Mouse (Mus musculus) limb, embryonic 11.5 days (tissue): ENCODE results near the gene Ubash3b. TPM values are rescaled to one million over a fixed set of nuclear protein-coding genes. Genes with fewer than 3 reads are reported as not detected.

Experiments used
- ATAC-seq: fragments of 200-750 bp; cut with Nextera tagmentation; 2 replicates; pipeline ENCODE4 v1.8.0; 2017; ENCODE audit warnings: low read depth; ENCODE audit not compliant: insufficient number of reproducible peaks, low FRiP score, low TSS enrichment
- DNase-seq: peaks from one replicate; pipeline ENCODE4 v3.0.0-alpha.2; 2015; ENCODE audit warnings: low spot score
- H3K27ac ChIP-seq: fragments of 300-500 bp; sonication (generic); replicated peaks from 2 replicates; pipeline ENCODE4 v1.5.1; 2014; ENCODE audit warnings: low read depth, mild to moderate bottlenecking, low read length
- H3K27me3 ChIP-seq: fragments of 300-500 bp; sonication (generic); 2 replicates; pipeline ENCODE4 v1.6.1; 2014; ENCODE audit warnings: mild to moderate bottlenecking, low read length, mixed read lengths; ENCODE audit not compliant: control insufficient read depth, insufficient read depth
- H3K36me3 ChIP-seq: fragments of 300-500 bp; sonication (generic); 2 replicates; pipeline ENCODE4 v1.6.1; 2014; ENCODE audit warnings: mild to moderate bottlenecking, low read length, moderate library complexity, mixed read lengths; ENCODE audit not compliant: control insufficient read depth, insufficient read depth
- H3K4me1 ChIP-seq: fragments of 300-500 bp; sonication (generic); 2 replicates; pipeline ENCODE4 v1.6.1; 2014; ENCODE audit warnings: low read length, mixed read lengths; ENCODE audit not compliant: control insufficient read depth, insufficient read depth
- H3K4me2 ChIP-seq: fragments of 300-500 bp; sonication (generic); 2 replicates; pipeline ENCODE4 v1.6.1; 2014; ENCODE audit warnings: low read depth, mild to moderate bottlenecking, moderate library complexity; ENCODE audit not compliant: severe bottlenecking
- H3K4me3 ChIP-seq: fragments of 300-500 bp; sonication (generic); 2 replicates; pipeline ENCODE4 v1.5.1; 2014; ENCODE audit warnings: low read depth, low read length
- H3K9ac ChIP-seq: fragments of 300-500 bp; sonication (generic); 2 replicates; pipeline ENCODE4 v1.6.1; 2014; ENCODE audit warnings: mild to moderate bottlenecking, low read length
- H3K9me3 ChIP-seq: fragments of 300-500 bp; sonication (generic); 2 replicates; pipeline ENCODE4 v1.6.1; 2016; ENCODE audit warnings: low read length; ENCODE audit not compliant: control insufficient read depth
- WGBS: fragments of 180-500 bp; shearing (Covaris S2); extraction: QIAGEN DNeasy Blood & Tissue Kit; methylation state at CpG from one replicate; pipeline ENCODE4 v1.1.7; 2014; 5-methylcytosine and 5-hydroxymethylcytosine counted together
- polyA plus RNA-seq: library from polyadenylated mRNA; unstranded; fragments of >200 nt; fragmentation: Nextera tagmentation; extraction: Ambion mirVana; gene quantifications from 2 replicates; pipeline ENCODE4 v1.2.1, GENCODE M21; 2014

The Ubash3b gene
- polyA plus RNA-seq, 1 experiment from 2014 or later, result 8.2 TPM

DNA sequence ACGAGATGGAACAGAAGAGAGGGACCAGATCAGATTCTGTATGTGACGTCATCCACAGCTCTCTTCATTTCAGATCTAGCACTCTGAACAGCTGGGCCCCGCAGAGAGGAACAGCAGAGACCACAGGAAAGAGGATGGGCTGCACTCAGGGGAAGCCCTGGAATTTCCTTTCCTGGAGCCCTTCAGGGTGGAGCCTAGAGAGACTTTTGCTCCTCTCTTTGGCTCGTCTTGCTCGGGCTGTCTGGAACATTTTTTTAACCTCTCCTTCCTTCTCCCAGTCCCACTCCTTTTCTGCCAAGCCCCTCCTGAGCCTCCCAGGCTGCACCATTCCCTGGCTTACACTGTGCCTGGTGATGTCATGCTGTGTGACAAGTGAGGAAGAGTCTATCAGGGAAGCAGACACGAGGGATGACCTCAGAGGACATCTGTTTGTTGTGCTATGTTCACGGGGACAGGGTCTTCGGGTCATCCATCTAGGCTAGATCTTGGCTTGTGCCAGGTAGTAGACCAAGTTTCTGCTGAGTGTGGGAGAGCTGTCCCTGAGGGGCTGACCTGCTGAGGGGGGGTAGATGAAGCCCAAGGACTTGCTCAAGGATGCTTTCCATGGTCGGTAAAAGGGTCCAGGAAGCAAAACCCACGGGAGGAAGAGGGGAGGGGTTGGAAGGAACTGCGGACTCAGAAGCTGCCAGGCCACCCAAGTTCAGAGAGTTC lies 77.2 kb downstream of the Ubash3b start:
- H3K4me1 ChIP-seq, result peaks cover 10% of the 10 kb centered on the region
- 48% methylated on average over 11 of the region's 11 CpGs for WGBS

DNA sequence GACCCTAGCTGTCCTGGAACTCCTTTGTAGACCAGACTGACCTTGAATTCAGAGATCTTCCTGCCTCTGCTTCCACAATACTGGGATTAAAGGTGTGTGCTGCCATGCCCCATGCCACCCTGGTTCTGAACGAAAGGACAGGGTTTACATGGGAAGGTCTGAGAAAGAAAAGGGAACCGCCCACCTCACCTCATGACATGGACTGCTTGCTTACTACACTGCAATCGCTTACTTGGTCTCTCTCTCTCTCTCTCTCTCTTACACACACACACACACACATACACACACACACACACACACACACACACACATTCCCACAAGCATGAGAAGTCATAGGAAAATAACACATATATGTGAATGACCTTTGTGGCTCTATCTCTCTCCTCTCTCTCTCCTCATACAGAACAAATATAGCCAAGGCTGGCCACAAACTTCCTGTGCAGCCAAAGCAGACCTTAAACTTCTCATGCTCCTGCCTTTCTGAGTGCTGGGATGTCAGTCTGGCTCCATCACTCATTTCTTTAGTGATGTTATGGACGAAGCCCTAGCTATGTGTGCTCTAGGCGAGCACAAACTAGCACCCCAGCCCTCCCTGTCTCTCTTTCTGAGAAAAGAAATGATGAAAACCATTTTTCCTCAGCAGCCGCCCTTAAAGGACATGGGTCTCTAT lies 78.0 kb downstream of the Ubash3b start:
- no peak for DNase-seq
- Histone ChIP-seq H3K9ac (no peak overlapping the region), H3K36me3 (no peaks in the 10 kb centered on the region), H3K9me3 (no peaks in the 10 kb centered on the region), H3K4me1 (peaks cover 10% of the 10 kb centered on the region), H3K27me3 (no peaks in the 10 kb centered on the region), H3K4me2 (no peak overlapping the region), H3K4me3 (no peak overlapping the region), H3K27ac (no peak overlapping the region)
- ATAC-seq, result no peak
- 85% methylated on average over 6 of the region's 6 CpGs for WGBS

More for the DNA sequence above, 77.2 kb downstream of the Ubash3b start:
- Histone ChIP-seq H3K9me3 (no peaks in the 10 kb centered on the region), H3K27ac (no peak overlapping the region), H3K4me2 (no peak overlapping the region), H3K27me3 (no peaks in the 10 kb centered on the region), H3K36me3 (no peaks in the 10 kb centered on the region), H3K9ac (no peak overlapping the region), H3K4me3 (no peak overlapping the region)
- no peak for ATAC-seq
- no peak for DNase-seq

DNA sequence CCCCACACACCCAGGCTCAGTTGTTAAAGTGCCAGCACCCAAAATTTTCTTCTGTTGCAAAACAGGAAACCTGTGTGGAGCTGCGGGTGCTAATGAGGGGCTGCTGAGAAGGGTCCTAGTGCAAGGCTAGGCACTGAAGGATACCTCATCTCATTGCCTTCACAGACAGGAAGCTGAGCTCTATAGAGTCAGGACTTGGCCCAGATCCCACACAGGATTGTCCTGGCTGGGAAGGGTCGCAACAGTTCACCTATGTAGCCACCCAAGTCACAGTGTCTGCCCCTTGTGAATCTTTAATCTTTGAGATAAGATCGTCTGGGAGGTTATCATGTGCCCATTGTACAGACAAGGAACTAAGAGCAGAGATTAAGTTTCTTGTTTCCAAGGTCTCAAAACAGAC lies 78.6 kb downstream of the Ubash3b start:
- Histone ChIP-seq H3K9ac (no peak overlapping the region), H3K4me3 (no peak overlapping the region), H3K9me3 (no peaks in the 10 kb centered on the region), H3K4me1 (peaks cover 10% of the 10 kb centered on the region), H3K4me2 (no peak overlapping the region), H3K36me3 (no peaks in the 10 kb centered on the region), H3K27ac (no peak overlapping the region), H3K27me3 (no peaks in the 10 kb centered on the region)
- WGBS, result 84% methylated on average over 3 of the region's 3 CpGs
- DNase-seq, result no peak
- ATAC-seq, result no peak

- H3K27ac ChIP-seq, result no peak overlapping the region
- H3K27me3 ChIP-seq, result no peaks in the 10 kb centered on the region
- no peak overlapping the region for H3K4me3 ChIP-seq
- no peak overlapping the region for H3K4me2 ChIP-seq
- ATAC-seq, result no peak
- 86% methylated on average over 5 of the region's 5 CpGs for WGBS
- H3K9ac ChIP-seq, result no peak overlapping the region
- H3K4me1 ChIP-seq, result peaks cover 15% of the 10 kb centered on the region
- DNase-seq, result no peak
- H3K9me3 ChIP-seq, result no peaks in the 10 kb centered on the region
- H3K36me3 ChIP-seq, result no peaks in the 10 kb centered on the region
Observed at GRCm38 (mm10) chr9:41080877-41081276, 80.6 kb downstream of the Ubash3b start.

GRCm38 (mm10) chr9:41079428-41080155 lies 81.9 kb downstream of the Ubash3b start:
- no peak overlapping the region for H3K4me3 ChIP-seq
- H3K4me2 ChIP-seq, result no peak overlapping the region
- WGBS, result 76% methylated on average over 14 of the region's 14 CpGs
- no peaks in the 10 kb centered on the region for H3K36me3 ChIP-seq
- no peak for ATAC-seq
- H3K27me3 ChIP-seq, result no peaks in the 10 kb centered on the region
- H3K9me3 ChIP-seq, result no peaks in the 10 kb centered on the region
- no peak for DNase-seq
- H3K27ac ChIP-seq, result no peak overlapping the region
- peaks cover 11% of the 10 kb centered on the region for H3K4me1 ChIP-seq
- H3K9ac ChIP-seq, result no peak overlapping the region

DNA sequence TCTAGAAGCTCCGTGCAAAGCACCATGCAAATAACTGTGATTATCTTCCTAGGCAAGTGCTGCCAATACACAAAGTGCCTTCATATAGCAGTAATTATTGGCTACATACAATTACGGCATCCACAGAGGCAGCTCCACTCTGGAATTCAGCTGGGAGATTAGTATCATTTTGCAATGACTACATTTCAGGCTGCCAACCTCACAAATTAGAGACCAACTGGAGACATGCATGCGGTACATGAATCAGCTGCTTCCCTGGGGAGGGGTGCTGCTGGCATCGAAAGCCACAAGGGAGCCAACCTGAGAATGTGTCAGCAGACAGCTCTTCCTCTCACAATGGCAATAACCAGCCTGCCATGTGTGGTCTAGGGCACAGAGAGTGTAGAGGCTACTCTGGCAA lies 83.3 kb downstream of the Ubash3b start:
- Histone ChIP-seq H3K4me2 (no peak overlapping the region), H3K9ac (no peak overlapping the region), H3K36me3 (no peaks in the 10 kb centered on the region), H3K27me3 (no peaks in the 10 kb centered on the region), H3K27ac (no peak overlapping the region), H3K4me3 (no peak overlapping the region), H3K4me1 (0 out of 2 replicates have a peak, but pooled peaks cover 5% of the 10 kb centered on the region), H3K9me3 (no peaks in the 10 kb centered on the region)
- DNase-seq, result no peak
- ATAC-seq, result no peak
- 90% methylated on average over 4 of the region's 4 CpGs for WGBS

GRCm38 (mm10) chr9:41076150-41076549 lies 85.3 kb downstream of the Ubash3b start:
- no peak overlapping the region for H3K4me2 ChIP-seq
- H3K9ac ChIP-seq, result no peak overlapping the region
- ATAC-seq, result no peak
- 0 out of 2 replicates have a peak, but pooled peaks cover 5% of the 10 kb centered on the region for H3K4me1 ChIP-seq
- 30% methylated on average over 4 of the region's 4 CpGs for WGBS
- no peaks in the 10 kb centered on the region for H3K36me3 ChIP-seq
- H3K4me3 ChIP-seq, result no peak overlapping the region
- H3K9me3 ChIP-seq, result no peaks in the 10 kb centered on the region
- no peak overlapping the region for H3K27ac ChIP-seq
- DNase-seq, result peak; percentile 34
- no peaks in the 10 kb centered on the region for H3K27me3 ChIP-seq

DNA sequence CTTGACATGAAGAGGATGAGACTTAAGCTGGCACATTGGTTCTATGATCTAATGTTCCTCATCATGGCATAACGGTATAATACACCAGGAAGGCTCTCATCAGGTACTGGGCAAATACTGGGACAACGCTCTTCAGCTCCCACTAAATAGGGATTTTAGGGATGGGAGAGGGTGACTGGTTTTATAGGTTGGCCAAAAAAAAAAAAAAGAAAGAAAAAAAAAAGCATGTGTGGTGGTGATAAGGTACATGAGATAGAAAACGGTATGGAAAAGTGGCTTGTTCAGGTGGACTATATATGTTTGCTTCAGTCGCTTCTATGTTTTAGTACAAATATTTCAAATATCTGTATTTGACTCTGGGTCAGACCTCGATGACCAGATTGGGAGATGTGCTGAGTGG lies 86.0 kb downstream of the Ubash3b start:
- Histone ChIP-seq H3K4me2 (no peak overlapping the region), H3K9me3 (no peaks in the 10 kb centered on the region), H3K4me3 (no peak overlapping the region), H3K27me3 (no peaks in the 10 kb centered on the region), H3K9ac (no peak overlapping the region), H3K36me3 (no peaks in the 10 kb centered on the region), H3K27ac (no peak overlapping the region), H3K4me1 (0 out of 2 replicates have a peak, but pooled peaks cover 5% of the 10 kb centered on the region)
- ATAC-seq, result no peak
- WGBS, result 92% methylated on average over 5 of the region's 5 CpGs
- DNase-seq, result no peak
